Mouse (Mus musculus): Measurements from ENCODE around the gene Rab4b.
A peak's percentile ranks its signal among the peaks of the same experiment; 100 is the strongest.

Gene Rab4b

DNA sequence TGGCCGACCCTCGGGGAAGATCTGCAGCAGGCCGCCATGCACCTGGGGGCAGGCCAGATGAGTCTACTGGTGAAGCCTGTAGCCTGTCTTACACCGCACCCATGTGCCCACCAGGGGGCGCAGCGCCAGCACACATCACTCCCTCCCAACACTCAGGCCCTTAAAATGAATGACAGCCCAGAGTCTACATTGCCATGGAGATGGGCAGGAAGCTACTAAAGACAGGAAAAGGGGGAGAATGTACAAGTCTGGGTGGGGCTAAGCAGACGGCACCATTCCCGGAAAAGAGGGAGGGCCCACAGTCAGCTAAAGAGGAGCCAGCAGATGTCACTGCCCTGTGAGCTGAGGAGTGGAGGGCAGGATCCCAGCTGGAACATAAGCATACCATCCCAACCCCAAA, 18.8 kb downstream of the Rab4b start:
- DNase-seq (ENCODE audit: low read depth, low spot score): peak; percentile 99

DNA sequence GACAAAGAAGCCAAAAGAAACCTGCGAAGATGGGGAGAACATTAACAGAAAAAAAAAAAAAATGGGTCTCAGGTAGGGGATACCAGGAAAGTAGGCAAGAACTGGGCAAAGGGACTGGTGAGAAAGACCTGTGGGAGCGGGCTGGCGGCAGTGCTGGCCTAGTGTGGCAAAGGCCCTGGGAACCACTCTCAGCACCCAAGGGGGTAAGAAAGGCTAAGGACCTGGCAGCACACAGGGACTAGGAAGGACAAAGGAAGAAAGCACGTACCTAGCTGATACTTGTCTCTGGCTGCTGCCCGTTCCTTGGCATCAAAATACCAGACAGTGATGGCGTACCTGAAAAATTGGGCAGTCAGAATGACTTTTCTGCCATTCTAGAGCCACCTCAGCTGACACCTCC, 19.4 kb downstream of the Rab4b start:
- DNase-seq (ENCODE audit: low read depth, low spot score): no peak

DNA sequence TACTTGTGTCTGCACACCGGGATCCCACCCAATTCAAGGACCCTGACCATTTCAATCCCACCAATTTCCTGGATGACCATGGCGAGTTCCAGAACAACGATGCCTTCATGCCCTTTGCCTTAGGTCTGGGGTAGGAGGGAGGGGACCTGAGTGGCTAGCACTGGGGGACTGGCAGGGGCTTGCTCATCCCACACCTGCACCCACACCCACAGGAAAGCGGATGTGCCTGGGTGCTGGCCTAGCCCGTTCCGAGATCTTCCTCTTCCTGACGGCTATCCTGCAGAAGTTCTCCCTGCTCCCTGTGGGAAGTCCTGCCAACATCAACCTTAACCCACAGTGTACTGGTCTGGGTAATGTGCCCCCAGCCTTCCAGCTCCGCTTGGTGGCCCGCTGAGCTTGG, 20.5 kb downstream of the Rab4b start:
- no peak for DNase-seq (ENCODE audit: low read depth, low spot score)

DNA sequence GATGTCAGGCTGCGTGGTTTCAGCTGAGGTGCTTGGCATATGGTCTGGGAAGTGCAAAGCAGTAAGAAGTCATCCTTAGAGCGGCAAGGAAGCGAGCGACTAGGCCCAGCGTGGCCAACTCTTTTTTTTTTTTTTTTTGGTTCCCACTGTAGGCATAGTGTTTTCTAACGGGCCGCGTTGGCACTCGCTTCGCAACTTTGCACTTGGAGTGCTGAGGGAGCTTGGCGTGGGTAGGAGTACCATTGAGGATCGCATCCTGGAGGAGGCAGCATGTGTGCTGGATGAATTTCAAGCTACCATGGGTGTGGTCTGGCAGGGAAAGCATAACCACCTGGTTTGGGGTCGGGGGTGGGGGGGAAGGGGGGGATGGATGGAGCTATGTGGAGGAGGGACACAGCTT, 22.7 kb downstream of the Rab4b start:
- DNase-seq (ENCODE audit: low read depth, low spot score): no peak

DNA sequence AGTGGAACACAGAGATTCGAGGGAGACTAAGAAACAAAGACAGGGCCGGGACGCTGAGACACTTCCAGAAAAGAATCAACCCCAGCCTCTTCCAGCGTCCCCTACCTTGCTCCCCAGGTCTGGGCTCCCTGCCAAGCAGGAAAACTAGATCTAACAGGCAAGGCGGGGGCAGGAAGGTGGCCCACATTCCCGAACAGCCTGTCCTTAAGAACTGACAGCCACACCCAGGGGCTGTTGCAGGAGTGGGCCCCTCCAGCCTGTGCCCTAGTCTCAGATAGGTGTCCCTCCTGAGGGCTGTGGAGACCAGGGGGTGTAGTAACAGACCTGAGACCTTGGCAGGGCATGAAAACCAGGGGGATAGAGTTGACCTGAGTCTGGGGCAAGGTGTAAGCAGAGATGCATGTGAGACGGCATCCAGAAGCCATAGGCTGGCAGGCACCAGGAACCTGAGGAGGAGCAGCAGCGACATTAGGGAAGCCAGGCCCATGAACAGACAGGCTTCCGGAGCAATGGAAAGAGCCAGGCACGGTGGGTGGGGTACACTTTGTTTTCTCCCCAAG, 25.4 kb downstream of the Rab4b start, which contains the start of gene Cyp2t4:
Gene Cyp2t4 (plus strand): TSS at position 510 of the 560 bp plus-strand sequence.
- no peak for DNase-seq (ENCODE audit: low read depth, low spot score)

DNA sequence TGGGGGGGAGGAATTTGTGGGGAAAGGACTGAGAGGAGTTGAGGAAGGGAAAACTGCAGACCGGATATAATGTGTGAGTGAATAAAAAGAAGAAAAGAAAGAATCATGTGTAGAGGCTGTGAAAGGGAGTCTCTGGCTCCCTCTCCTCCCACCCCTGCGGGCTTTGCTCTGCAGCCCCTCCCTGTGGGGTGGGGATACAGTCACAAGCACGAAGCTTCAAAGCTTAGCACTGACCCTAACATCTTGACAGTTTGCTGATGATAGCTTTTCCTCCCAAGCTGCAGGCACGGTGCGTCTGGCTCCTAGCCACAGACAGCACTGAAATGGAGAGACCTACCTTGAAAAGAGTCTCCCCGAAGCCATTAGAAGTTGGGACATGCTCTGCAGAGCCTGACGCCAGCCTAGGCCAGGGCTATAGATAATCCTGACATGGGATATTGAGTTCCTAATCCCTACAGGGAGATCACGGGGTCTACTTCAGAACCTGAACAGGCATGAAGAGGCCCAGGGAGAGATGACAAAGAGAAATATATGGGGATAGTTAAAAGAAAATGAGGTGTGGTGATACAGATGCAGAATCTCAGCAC, 42.2 kb downstream of the Rab4b start:
- DNase-seq (ENCODE audit: low read depth, low spot score): no peak

DNA sequence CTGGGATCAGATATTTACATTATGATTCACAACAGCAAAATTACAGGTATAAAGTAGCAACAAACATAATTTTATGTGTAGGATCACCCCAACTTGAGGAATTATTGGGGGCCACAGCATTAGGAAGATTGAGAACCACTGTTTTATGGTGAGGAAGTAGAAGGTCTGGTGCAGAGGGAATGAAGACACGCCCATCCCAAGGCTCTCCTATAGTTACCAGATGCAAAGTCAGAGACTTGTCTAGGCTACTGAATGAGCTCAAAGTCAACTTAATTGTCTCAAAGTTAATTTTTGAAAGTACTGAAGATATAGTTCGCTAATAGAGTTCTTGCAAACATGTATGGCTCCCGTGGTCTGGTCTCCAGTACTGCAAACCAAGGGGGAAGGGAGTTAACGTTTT, 44.9 kb downstream of the Rab4b start:
- DNase-seq (ENCODE audit: low read depth, low spot score): no peak

DNA sequence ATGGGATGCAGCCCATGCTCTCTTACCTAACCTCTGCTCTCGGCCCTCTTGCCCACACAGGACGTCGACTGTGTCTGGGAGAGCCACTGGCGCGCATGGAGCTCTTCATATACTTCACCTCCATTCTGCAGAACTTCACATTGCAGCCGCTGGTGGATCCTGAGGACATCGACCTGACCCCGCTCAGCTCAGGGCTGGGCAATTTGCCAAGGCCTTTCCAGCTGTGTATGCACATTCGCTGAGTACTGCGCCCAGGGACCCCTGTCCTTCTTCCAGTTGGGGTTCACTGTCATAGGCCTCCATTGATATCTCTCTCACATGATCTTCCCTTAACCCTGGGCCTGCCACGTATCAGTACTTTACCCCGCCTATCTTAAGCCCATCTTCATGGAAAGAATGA, 45.5 kb downstream of the Rab4b start:
- DNase-seq (ENCODE audit: low read depth, low spot score): no peak

DNA sequence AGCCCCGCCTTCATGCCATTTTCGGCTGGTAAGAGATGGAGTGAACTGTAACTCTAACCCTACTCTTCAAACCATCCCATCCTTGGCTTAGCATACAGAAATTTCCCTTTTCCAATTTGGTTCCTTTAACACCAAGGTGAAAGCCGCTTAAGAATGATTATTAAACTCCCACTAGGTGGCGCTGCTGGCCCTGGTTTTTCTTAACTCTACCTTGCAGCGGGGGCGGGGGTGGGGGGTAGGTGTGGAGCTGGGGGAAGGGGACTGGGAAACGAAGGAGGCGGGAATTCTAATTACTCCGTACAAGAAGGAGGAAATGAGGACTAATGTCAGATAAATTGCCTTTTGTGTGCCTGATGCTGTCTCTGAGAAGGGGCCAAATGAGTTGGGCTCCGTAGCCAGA, 46.1 kb downstream of the Rab4b start:
- peak; percentile 85 for DNase-seq (ENCODE audit: low read depth, low spot score)

DNA sequence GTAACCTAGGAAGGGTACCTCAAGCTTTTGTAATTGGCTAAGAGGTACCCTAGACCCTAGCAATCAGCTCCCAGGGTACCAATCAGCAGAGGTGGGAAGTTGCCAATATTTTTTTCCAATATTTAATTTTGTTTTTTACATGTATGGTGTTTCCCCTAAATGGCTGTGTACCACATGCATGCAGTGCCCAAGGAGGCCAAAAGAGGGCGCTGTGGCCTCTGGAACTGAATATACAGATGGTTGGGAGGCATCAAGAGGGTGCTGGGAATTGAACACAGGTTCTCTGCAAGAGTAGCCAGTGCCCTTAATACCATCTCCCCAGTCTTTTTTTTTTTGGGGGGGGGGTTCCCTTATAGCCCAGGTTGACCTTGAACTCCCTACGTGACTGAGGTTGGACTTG, 47.3 kb downstream of the Rab4b start:
- no peak for DNase-seq (ENCODE audit: low read depth, low spot score)

DNA sequence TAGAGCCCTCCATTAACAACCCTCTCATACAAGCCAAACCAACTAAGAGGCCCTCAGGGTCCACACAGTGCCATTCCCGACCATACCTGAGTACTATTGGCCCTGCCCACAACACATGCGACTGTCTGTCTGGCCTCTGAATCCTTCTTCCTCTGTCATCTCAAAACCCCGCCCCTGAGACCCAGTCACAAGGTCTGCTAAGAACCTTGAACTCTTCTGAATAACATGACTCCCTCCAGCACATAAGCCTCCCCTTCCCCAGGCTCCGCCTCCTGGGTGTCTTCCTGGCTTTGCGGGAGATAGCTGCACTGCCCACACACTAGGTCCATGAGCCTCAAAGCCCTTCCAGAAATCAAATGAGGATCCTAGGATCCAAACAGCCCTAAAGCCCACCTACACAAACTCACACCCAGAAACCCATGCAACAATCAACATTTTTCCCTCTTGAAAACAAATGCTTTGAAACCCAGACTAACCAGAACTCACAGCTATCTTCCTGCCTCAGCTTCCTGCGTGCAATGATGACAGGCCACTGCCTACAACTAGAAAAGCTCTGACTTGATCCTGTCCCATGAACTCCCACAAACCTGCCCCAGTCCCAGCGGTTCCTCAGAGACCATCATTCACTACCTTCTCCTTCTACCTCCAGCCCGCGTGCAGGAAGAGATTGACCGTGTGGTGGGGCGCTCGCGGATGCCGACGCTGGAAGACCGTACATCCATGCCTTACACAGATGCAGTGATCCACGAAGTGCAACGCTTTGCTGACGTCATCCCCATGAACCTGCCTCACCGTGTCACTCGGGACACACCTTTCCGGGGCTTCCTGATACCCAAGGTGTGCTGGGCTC, 48.0 kb downstream of the Rab4b start:
- DNase-seq (ENCODE audit: low read depth, low spot score): peak; percentile 73

DNA sequence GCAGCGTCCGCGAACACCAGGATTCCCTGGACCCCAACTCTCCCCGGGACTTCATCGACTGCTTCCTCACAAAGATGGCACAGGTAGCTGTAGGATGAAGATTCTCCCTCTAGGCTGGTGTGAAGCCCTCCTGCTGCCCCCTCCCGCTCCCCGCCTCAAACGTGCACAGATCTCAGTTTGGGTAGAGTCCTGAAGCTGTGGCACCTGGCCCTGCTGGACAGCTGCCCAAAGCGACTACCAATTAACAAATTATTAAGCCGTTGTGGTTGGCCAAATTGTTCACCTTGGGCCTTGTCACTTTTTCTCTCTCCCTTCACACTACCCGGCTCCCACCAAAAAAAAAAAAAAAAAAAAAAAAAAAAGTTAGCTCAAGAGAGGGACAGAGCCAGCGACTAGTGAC, 48.9 kb downstream of the Rab4b start:
- DNase-seq (ENCODE audit: low read depth, low spot score): no peak

DNA sequence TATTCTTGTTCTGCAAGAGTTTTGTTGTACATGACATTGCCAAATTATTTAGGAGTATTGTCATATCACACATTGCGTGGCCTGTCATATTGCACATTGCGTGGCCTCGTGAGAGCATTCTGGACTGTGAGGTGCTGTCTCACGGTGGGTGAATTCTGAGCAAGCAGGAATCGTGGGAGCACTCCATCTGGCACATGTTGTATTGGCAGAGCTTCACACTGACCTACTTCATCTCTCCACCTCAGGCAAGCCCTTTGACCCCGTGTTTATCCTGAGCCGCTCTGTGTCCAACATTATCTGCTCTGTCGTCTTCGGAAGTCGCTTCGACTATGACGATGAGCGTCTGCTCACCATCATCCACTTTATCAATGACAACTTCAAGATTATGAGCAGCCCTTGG, 49.8 kb downstream of the Rab4b start:
- no peak for DNase-seq (ENCODE audit: low read depth, low spot score)

DNA sequence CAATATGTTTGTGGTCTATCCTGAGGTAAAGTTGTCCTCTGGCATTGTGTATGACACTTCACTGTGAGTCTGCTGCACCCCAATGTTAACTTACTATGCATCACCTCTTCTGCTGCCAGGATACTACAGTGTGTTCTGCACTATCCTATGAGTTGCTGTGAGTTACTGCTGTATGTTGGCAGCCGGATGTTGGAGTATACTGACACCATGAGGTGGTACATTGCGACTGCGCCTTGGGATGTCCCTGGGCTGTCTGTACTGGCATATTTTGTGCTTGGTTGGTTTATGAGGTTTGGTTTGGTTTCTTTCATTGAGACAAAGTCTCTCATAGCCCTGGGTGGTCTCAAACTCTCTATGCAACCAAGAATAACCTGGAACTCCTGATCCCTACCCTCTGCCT, 50.5 kb downstream of the Rab4b start:
- DNase-seq (ENCODE audit: low read depth, low spot score): peak; percentile 53

DNA sequence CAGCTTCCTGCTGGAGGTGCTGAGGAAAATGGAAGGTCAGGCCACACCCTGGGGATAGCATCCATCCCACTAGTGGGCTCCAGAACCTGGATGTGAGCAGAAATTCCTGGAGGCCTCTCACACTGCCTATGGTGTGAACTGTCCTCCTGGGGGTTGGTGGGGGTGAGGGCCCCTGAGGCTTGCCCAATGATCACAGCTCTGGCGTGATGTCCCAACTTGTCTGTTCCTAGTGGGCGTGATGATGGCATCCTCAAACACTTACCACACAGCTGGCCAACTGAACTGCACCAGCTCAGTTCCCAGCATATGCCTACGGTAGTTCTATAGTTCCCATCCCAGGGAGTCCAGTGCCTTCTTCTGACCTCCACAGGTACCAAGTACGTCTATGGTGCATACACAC, 53.7 kb downstream of the Rab4b start:
- no peak for DNase-seq (ENCODE audit: low read depth, low spot score)

DNA sequence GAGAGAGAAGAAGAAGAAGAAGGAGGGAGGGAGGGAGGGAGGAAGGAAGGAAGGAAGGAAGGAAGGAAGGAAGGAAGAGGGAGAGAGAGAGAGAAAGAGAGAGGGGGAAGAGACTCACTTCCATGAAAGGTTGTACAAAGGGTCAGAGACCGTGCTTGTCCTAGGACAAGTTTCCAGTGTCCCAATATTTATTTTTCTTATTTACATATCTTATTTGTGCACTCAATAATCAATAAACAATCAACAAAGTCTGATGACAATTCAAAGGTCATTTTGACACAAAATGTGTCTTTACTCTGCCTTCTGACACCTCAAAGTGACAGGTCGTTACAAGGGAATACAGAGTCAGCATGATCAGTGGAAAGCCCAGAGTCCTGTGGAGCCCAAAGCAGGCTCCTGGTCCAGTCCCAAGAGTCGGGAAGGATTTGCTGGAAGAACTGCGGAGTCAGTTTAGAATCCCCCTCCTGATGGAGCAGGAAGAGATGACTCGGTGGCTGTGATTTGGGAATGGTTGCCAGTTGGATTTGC, 54.3 kb downstream of the Rab4b start:
- no peak for DNase-seq (ENCODE audit: low read depth, low spot score)

DNA sequence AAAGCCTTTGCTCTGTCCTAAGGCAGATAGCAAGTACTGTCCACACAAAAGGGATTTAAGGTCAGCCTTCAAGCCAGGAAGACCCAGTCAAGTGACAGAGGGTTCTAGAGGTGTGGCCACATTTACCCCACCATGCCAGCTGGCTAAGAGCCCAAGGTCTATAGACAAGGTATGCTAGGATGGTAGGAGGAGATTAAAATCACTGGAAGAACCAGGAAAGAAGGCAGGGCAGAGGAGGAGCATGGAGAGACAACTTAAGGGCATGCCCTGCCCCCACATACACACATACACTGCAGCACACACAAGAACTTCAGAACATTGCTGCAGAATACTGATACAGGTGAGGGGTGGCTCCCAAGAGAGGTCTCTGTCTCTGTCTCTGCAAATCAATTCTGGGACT, 59.0 kb downstream of the Rab4b start, which contains the start of gene Cyp2f2:
Gene Cyp2f2 (plus strand): TSS at position 234 of the 400 bp plus-strand sequence.
- DNase-seq (ENCODE audit: low read depth, low spot score): no peak
